Mouse (Mus musculus): ENCODE results near the gene Agtrap. TPM values are rescaled to one million over a fixed set of nuclear protein-coding genes. Genes with fewer than 3 reads are reported as not detected.

Gene Agtrap
- polyA plus RNA-seq, 1 experiment, result 45.2 TPM

GRCm38 (mm10) chr4:148082257-148083044, 5.4 kb downstream of the Agtrap start:
- no peak overlapping the region for H3K4me3 ChIP-seq (ENCODE audit: control insufficient read depth, low read depth, low read length)
- H3K27me3 ChIP-seq (ENCODE audit: control insufficient read depth, insufficient read depth, low read length), result no peaks in the 10 kb centered on the region
- H3K4me1 ChIP-seq (ENCODE audit: control insufficient read depth, insufficient read depth, low read length), result peaks cover 18% of the 10 kb centered on the region
- TF ChIP-seq CTCF (IDR thresholded peaks at IDR 0.05; ENCODE audit: control insufficient read depth, insufficient read depth, insufficient replicate concordance, low read depth, low read length) (peak; percentile 61; the same call in 1 of the 2 replicates), POLR2A (IDR thresholded peaks at IDR 0.05; ENCODE audit: control insufficient read depth, low read depth, low read length) (no peak)
- H3K27ac ChIP-seq (ENCODE audit: control insufficient read depth, insufficient read depth, low read depth, low read length), result no peak overlapping the region
- H3K36me3 ChIP-seq (ENCODE audit: control insufficient read depth, insufficient read depth, low read length), result peaks cover 3% of the 10 kb centered on the region

- Histone ChIP-seq H3K4me1 (ENCODE audit: control insufficient read depth, insufficient read depth, low read length) (peaks cover 11% of the 10 kb centered on the region), H3K27ac (ENCODE audit: control insufficient read depth, insufficient read depth, low read depth, low read length) (no peak overlapping the region), H3K36me3 (ENCODE audit: control insufficient read depth, insufficient read depth, low read length) (peaks cover 3% of the 10 kb centered on the region), H3K27me3 (ENCODE audit: control insufficient read depth, insufficient read depth, low read length) (no peaks in the 10 kb centered on the region), H3K4me3 (ENCODE audit: control insufficient read depth, low read depth, low read length) (no peak overlapping the region)
- no peak for TF ChIP-seq CTCF (IDR thresholded peaks at IDR 0.05; ENCODE audit: control insufficient read depth, insufficient read depth, insufficient replicate concordance, low read depth, low read length)
- no peak for TF ChIP-seq POLR2A (IDR thresholded peaks at IDR 0.05; ENCODE audit: control insufficient read depth, low read depth, low read length)
These were observed 6.6 kb downstream of the Agtrap start for GRCm38 (mm10) chr4:148081201-148081600.

- Histone ChIP-seq H3K27me3 (ENCODE audit: control insufficient read depth, insufficient read depth, low read length) (no peaks in the 10 kb centered on the region), H3K4me1 (ENCODE audit: control insufficient read depth, insufficient read depth, low read length) (peaks cover 13% of the 10 kb centered on the region), H3K36me3 (ENCODE audit: control insufficient read depth, insufficient read depth, low read length) (peaks cover 3% of the 10 kb centered on the region), H3K4me3 (ENCODE audit: control insufficient read depth, low read depth, low read length) (no peak overlapping the region), H3K27ac (ENCODE audit: control insufficient read depth, insufficient read depth, low read depth, low read length) (no peak overlapping the region)
- TF ChIP-seq POLR2A (IDR thresholded peaks at IDR 0.05; ENCODE audit: control insufficient read depth, low read depth, low read length) (no peak), CTCF (IDR thresholded peaks at IDR 0.05; ENCODE audit: control insufficient read depth, insufficient read depth, insufficient replicate concordance, low read depth, low read length) (no peak)
These were observed 7.2 kb downstream of the Agtrap start for GRCm38 (mm10) chr4:148080597-148080973.

GRCm38 (mm10) chr4:148079944-148080596, 7.8 kb downstream of the Agtrap start:
- Histone ChIP-seq H3K4me3 (ENCODE audit: control insufficient read depth, low read depth, low read length) (no peak overlapping the region), H3K27me3 (ENCODE audit: control insufficient read depth, insufficient read depth, low read length) (no peaks in the 10 kb centered on the region), H3K27ac (ENCODE audit: control insufficient read depth, insufficient read depth, low read depth, low read length) (no peak overlapping the region), H3K36me3 (ENCODE audit: control insufficient read depth, insufficient read depth, low read length) (peaks cover 3% of the 10 kb centered on the region), H3K4me1 (ENCODE audit: control insufficient read depth, insufficient read depth, low read length) (peaks cover 11% of the 10 kb centered on the region)
- TF ChIP-seq POLR2A (IDR thresholded peaks at IDR 0.05; ENCODE audit: control insufficient read depth, low read depth, low read length) (no peak), CTCF (IDR thresholded peaks at IDR 0.05; ENCODE audit: control insufficient read depth, insufficient read depth, insufficient replicate concordance, low read depth, low read length) (no peak)

- H3K36me3 ChIP-seq (ENCODE audit: control insufficient read depth, insufficient read depth, low read length), result peaks cover 3% of the 10 kb centered on the region
- H3K4me1 ChIP-seq (ENCODE audit: control insufficient read depth, insufficient read depth, low read length), result peaks cover 10% of the 10 kb centered on the region
- no peak overlapping the region for H3K4me3 ChIP-seq (ENCODE audit: control insufficient read depth, low read depth, low read length)
These were observed 8.6 kb downstream of the Agtrap start for GRCm38 (mm10) chr4:148079212-148079611.

GRCm38 (mm10) chr4:148075881-148076280, 11.9 kb downstream of the Agtrap start:
- Histone ChIP-seq H3K27ac (ENCODE audit: control insufficient read depth, insufficient read depth, low read depth, low read length) (no peak overlapping the region; the same call in 1 of the 2 replicates), H3K36me3 (ENCODE audit: control insufficient read depth, insufficient read depth, low read length) (no peaks in the 10 kb centered on the region; the same call in 1 of the 2 replicates), H3K27me3 (ENCODE audit: control insufficient read depth, insufficient read depth, low read length) (no peaks in the 10 kb centered on the region), H3K4me1 (ENCODE audit: control insufficient read depth, insufficient read depth, low read length) (peaks cover 7% of the 10 kb centered on the region), H3K4me3 (ENCODE audit: control insufficient read depth, low read depth, low read length) (no peak overlapping the region)
- no peak for TF ChIP-seq POLR2A (IDR thresholded peaks at IDR 0.05; ENCODE audit: control insufficient read depth, low read depth, low read length)
- TF ChIP-seq CTCF (IDR thresholded peaks at IDR 0.05; ENCODE audit: control insufficient read depth, insufficient read depth, insufficient replicate concordance, low read depth, low read length), result no peak

More at GRCm38 (mm10) chr4:148079212-148079611, 8.6 kb downstream of the Agtrap start:
- no peaks in the 10 kb centered on the region for H3K27me3 ChIP-seq (ENCODE audit: control insufficient read depth, insufficient read depth, low read length)
- 0 out of 2 replicates have a peak, but pooled peaks have one; percentile 8 for TF ChIP-seq CTCF (IDR thresholded peaks at IDR 0.05; ENCODE audit: control insufficient read depth, insufficient read depth, insufficient replicate concordance, low read depth, low read length)
- TF ChIP-seq POLR2A (IDR thresholded peaks at IDR 0.05; ENCODE audit: control insufficient read depth, low read depth, low read length), result no peak
- H3K27ac ChIP-seq (ENCODE audit: control insufficient read depth, insufficient read depth, low read depth, low read length), result no peak overlapping the region

GRCm38 (mm10) chr4:148075259-148075658, 12.6 kb downstream of the Agtrap start:
- Histone ChIP-seq H3K27me3 (ENCODE audit: control insufficient read depth, insufficient read depth, low read length) (no peaks in the 10 kb centered on the region), H3K36me3 (ENCODE audit: control insufficient read depth, insufficient read depth, low read length) (no peaks in the 10 kb centered on the region; the same call in 1 of the 2 replicates), H3K4me1 (ENCODE audit: control insufficient read depth, insufficient read depth, low read length) (peaks cover 7% of the 10 kb centered on the region), H3K27ac (ENCODE audit: control insufficient read depth, insufficient read depth, low read depth, low read length) (peak overlapping the region; percentile 89), H3K4me3 (ENCODE audit: control insufficient read depth, low read depth, low read length) (peak overlapping the region; percentile 81)
- TF ChIP-seq POLR2A (IDR thresholded peaks at IDR 0.05; ENCODE audit: control insufficient read depth, low read depth, low read length), result peak; percentile 30; the same call in 1 of the 2 replicates
- no peak for TF ChIP-seq CTCF (IDR thresholded peaks at IDR 0.05; ENCODE audit: control insufficient read depth, insufficient read depth, insufficient replicate concordance, low read depth, low read length)

Measured in testis, adult 2 months (tissue).